Mouse (Mus musculus): ENCODE data around the gene Psmb3. TPM values are rescaled to one million over a fixed set of nuclear protein-coding genes. Genes with fewer than 3 reads are reported as not detected.

Psmb3 gene
- total and polyA plus RNA-seq, 3 experiments = 78.3 to 191 (median 93.4) TPM

DNA sequence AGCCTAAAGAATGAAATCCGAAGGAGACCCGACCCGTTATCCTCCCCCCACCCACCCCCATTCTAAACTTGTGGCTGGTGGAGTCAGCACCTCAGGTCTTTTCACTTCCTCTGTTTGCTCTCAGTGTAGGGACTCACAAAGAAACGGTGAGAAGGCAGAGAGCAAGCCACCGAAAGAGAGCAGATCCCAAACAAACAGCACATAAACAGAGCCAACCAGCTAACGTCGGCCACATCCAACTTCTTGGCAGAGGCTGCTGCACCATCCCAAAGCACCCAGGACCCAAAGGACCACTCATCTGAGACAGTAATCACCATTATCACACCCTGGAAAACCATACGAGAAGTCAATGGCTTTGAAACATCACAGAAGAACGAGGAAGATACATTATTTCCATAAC, 40.2 kb downstream of the Psmb3 start:
- TF ChIP-seq GATA1 (IDR thresholded peaks at IDR 0.05; ENCODE audit: borderline replicate concordance, low read length) (no peak), POLR2AphosphoS5 (IDR thresholded peaks at IDR 0.05; ENCODE audit: insufficient replicate concordance, low read depth, low read length) (no peak), CTCF (IDR thresholded peaks at IDR 0.05; ENCODE audit: low read depth, low read length) (no peak), GATA2 (IDR thresholded peaks at IDR 0.05; ENCODE audit: borderline replicate concordance, low read depth, low read length) (no peak), TAL1 (conservative IDR thresholded peaks at IDR 0.05; ENCODE audit: low read depth, low read length) (no peak)
- peaks cover 43% of the 10 kb centered on the region for H3K4me1 ChIP-seq (ENCODE audit: insufficient read depth, low read depth, low read length)
- no peak for DNase-seq (ENCODE audit: low spot score)

GRCm38 (mm10) chr11:97744063-97744717, 41.0 kb downstream of the Psmb3 start, which contains the start of gene Pip4k2b:
Gene Pip4k2b, minus strand, starts transcription at chr11:97744704.
- TF ChIP-seq TAL1 (conservative IDR thresholded peaks at IDR 0.05; ENCODE audit: low read depth, low read length) (no peak), CTCF (IDR thresholded peaks at IDR 0.05; ENCODE audit: low read depth, low read length) (no peak), GATA2 (IDR thresholded peaks at IDR 0.05; ENCODE audit: borderline replicate concordance, low read depth, low read length) (no peak), POLR2AphosphoS5 (IDR thresholded peaks at IDR 0.05; ENCODE audit: insufficient replicate concordance, low read depth, low read length) (no peak), GATA1 (IDR thresholded peaks at IDR 0.05; ENCODE audit: borderline replicate concordance, low read length) (no peak)
- DNase-seq (ENCODE audit: low spot score) (peak; percentile 56), ATAC-seq (ENCODE audit: extremely low read depth, insufficient number of reproducible peaks, low FRiP score, poor library complexity, severe bottlenecking) (no peak)
- Histone ChIP-seq H3K9me3 (replicated peaks) (no peaks in the 10 kb centered on the region), H3K36me3 (replicated peaks) (peaks cover 62% of the 10 kb centered on the region), H3K4me1 (ENCODE audit: insufficient read depth, low read depth, low read length) (peaks cover 43% of the 10 kb centered on the region), H3K27me3 (ENCODE audit: insufficient read depth, low read length) (no peaks in the 10 kb centered on the region), H3K4me3 (ENCODE audit: low read depth, low read length) (peak within 1 kb of the TSS; percentile 92)

More for the DNA sequence above, 40.2 kb downstream of the Psmb3 start:
- Histone ChIP-seq H3K4me3 (ENCODE audit: low read depth, low read length) (peak overlapping the region; percentile 92), H3K27me3 (ENCODE audit: insufficient read depth, low read length) (no peaks in the 10 kb centered on the region), H3K9me3 (replicated peaks) (no peaks in the 10 kb centered on the region), H3K36me3 (replicated peaks) (peaks cover 57% of the 10 kb centered on the region)
- ATAC-seq (ENCODE audit: extremely low read depth, insufficient number of reproducible peaks, low FRiP score, poor library complexity, severe bottlenecking) = no peak

DNA sequence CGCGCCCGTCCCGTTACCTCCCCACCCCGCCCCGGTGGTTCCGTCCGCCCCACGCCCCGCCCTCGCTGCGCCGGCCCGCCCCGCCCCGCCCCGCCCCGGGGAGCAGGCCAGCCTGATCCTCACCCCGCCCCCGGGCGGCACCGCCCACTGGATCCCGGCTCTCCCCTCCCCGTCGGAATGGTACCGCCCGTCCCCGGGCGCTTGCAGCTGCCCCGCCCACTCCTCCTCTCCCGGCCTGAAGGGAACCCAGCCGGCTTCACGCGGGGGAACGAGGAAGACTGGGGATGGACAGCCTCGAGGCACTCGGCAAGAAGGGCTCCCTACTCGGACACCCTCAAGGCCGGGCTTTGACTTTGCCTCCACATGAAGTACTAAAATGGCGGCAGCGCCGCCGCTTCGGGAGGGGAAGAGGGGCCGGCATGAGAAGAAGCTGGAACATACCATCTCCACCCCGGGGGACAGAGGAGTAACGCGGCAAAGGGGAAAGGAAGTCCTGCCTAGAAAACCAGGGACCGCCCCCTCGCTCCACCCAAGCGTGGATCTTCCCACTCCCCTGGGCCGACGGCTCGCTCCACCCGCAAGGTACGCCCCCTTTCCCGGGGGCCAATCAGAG, 41.6 kb downstream of the Psmb3 start:
- Histone ChIP-seq H3K9me3 (replicated peaks) (no peaks in the 10 kb centered on the region), H3K4me3 (ENCODE audit: low read depth, low read length) (peak overlapping the region; percentile 92), H3K27me3 (ENCODE audit: insufficient read depth, low read length) (no peaks in the 10 kb centered on the region), H3K36me3 (replicated peaks) (peaks cover 65% of the 10 kb centered on the region), H3K4me1 (ENCODE audit: insufficient read depth, low read depth, low read length) (peaks cover 43% of the 10 kb centered on the region)
- TF ChIP-seq GATA1 (IDR thresholded peaks at IDR 0.05; ENCODE audit: borderline replicate concordance, low read length) = no peak
- no peak for TF ChIP-seq POLR2AphosphoS5 (IDR thresholded peaks at IDR 0.05; ENCODE audit: insufficient replicate concordance, low read depth, low read length)
- TF ChIP-seq GATA2 (IDR thresholded peaks at IDR 0.05; ENCODE audit: borderline replicate concordance, low read depth, low read length) = no peak
- TF ChIP-seq TAL1 (conservative IDR thresholded peaks at IDR 0.05; ENCODE audit: low read depth, low read length) = no peak
- no peak for TF ChIP-seq CTCF (IDR thresholded peaks at IDR 0.05; ENCODE audit: low read depth, low read length)
- peak; percentile 90 for ATAC-seq (ENCODE audit: extremely low read depth, insufficient number of reproducible peaks, low FRiP score, poor library complexity, severe bottlenecking)
- peak; percentile 99 for DNase-seq (ENCODE audit: low spot score)

DNA sequence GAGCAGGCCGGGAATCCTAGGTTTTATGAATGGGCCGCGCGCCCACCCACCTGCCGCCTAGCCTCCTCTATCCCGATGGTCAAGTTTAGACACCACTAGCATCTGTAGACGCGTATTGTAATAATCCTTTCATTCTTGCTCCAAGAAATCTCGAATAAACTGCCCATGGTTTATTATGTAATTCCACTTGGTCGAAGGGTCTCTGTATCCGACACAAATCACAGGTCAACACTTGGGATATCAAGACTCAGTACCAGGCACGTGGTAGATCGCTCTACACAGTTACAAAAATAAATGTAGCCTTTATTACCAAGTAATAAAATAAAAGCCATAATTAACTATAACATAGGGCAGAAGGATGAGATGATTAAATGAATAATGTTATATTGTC, 42.1 kb downstream of the Psmb3 start:
- Histone ChIP-seq H3K4me3 (ENCODE audit: low read depth, low read length) (peak overlapping the region; percentile 92), H3K36me3 (replicated peaks) (peaks cover 65% of the 10 kb centered on the region), H3K27me3 (ENCODE audit: insufficient read depth, low read length) (no peaks in the 10 kb centered on the region), H3K4me1 (ENCODE audit: insufficient read depth, low read depth, low read length) (peaks cover 39% of the 10 kb centered on the region), H3K9me3 (replicated peaks) (no peaks in the 10 kb centered on the region)
- ATAC-seq (ENCODE audit: extremely low read depth, insufficient number of reproducible peaks, low FRiP score, poor library complexity, severe bottlenecking) = no peak
- no peak for DNase-seq (ENCODE audit: low spot score)
- TF ChIP-seq TAL1 (conservative IDR thresholded peaks at IDR 0.05; ENCODE audit: low read depth, low read length) (no peak), GATA1 (IDR thresholded peaks at IDR 0.05; ENCODE audit: borderline replicate concordance, low read length) (no peak), CTCF (IDR thresholded peaks at IDR 0.05; ENCODE audit: low read depth, low read length) (no peak), POLR2AphosphoS5 (IDR thresholded peaks at IDR 0.05; ENCODE audit: insufficient replicate concordance, low read depth, low read length) (no peak), GATA2 (IDR thresholded peaks at IDR 0.05; ENCODE audit: borderline replicate concordance, low read depth, low read length) (no peak)

DNA sequence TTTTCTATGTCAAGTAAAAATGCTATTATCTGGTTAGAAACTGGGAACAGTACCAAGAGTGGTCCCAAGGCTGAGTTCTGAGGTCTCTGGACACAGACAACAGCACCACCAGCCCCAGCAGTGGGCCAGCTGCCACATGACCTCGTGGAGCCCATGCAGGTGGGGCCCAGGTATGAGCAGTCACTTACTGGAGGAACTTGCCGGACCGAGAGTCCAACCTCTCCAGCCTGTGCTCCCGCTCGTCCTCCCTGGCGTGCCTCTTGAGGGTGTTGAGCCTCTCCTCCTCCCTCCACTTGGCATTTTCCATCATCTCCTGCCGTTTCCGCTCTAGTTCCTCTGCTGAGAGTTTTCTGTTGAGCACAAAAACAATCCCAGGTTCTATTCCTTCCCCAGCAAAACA, 44.6 kb downstream of the Psmb3 start:
- peaks cover 5% of the 10 kb centered on the region for H3K9me3 ChIP-seq (replicated peaks)
- no peak for ATAC-seq (ENCODE audit: extremely low read depth, insufficient number of reproducible peaks, low FRiP score, poor library complexity, severe bottlenecking)
- H3K27me3 ChIP-seq (ENCODE audit: insufficient read depth, low read length) = no peaks in the 10 kb centered on the region
- H3K4me1 ChIP-seq (ENCODE audit: insufficient read depth, low read depth, low read length) = peaks cover 26% of the 10 kb centered on the region
- DNase-seq (ENCODE audit: low spot score) = no peak
- H3K4me3 ChIP-seq (ENCODE audit: low read depth, low read length) = no peak overlapping the region
- peaks cover 70% of the 10 kb centered on the region for H3K36me3 ChIP-seq (replicated peaks)
- no peak for TF ChIP-seq GATA1 (IDR thresholded peaks at IDR 0.05; ENCODE audit: borderline replicate concordance, low read length)
- no peak for TF ChIP-seq CTCF (IDR thresholded peaks at IDR 0.05; ENCODE audit: low read depth, low read length)
- TF ChIP-seq GATA2 (IDR thresholded peaks at IDR 0.05; ENCODE audit: borderline replicate concordance, low read depth, low read length) = no peak
- no peak for TF ChIP-seq POLR2AphosphoS5 (IDR thresholded peaks at IDR 0.05; ENCODE audit: insufficient replicate concordance, low read depth, low read length)
- no peak for TF ChIP-seq TAL1 (conservative IDR thresholded peaks at IDR 0.05; ENCODE audit: low read depth, low read length)

DNA sequence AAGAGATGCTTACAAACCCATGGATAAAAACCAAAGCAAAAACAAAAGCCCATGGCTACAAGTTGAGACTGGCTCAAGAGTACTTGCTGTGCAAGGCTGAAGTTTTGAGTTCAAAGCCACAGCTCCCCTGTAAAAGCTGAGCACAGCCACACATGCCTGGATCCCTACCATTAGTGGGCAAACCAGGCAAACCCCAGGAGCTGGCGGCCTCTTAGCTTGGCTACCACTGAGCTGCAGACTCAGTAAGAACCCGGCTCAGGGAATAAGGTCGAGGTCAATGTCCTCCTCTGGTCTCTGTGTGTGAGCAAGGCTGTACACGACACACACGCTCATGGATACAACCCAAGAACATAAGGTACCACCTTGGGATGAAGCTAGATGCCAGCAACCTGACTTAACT, 45.3 kb downstream of the Psmb3 start:
- Histone ChIP-seq H3K27me3 (ENCODE audit: insufficient read depth, low read length) (no peaks in the 10 kb centered on the region; the same call in 1 of the 2 replicates), H3K9me3 (replicated peaks) (peaks cover 5% of the 10 kb centered on the region), H3K4me1 (ENCODE audit: insufficient read depth, low read depth, low read length) (peaks cover 19% of the 10 kb centered on the region), H3K4me3 (ENCODE audit: low read depth, low read length) (no peak overlapping the region), H3K36me3 (replicated peaks) (peaks cover 74% of the 10 kb centered on the region)
- ATAC-seq (ENCODE audit: extremely low read depth, insufficient number of reproducible peaks, low FRiP score, poor library complexity, severe bottlenecking) = no peak
- DNase-seq (ENCODE audit: low spot score) = no peak
- TF ChIP-seq CTCF (IDR thresholded peaks at IDR 0.05; ENCODE audit: low read depth, low read length) (no peak), TAL1 (conservative IDR thresholded peaks at IDR 0.05; ENCODE audit: low read depth, low read length) (no peak), GATA2 (IDR thresholded peaks at IDR 0.05; ENCODE audit: borderline replicate concordance, low read depth, low read length) (no peak), GATA1 (IDR thresholded peaks at IDR 0.05; ENCODE audit: borderline replicate concordance, low read length) (no peak), POLR2AphosphoS5 (IDR thresholded peaks at IDR 0.05; ENCODE audit: insufficient replicate concordance, low read depth, low read length) (no peak)
